Mouse (Mus musculus): Measurements from ENCODE around the gene Grin2b. TPM values are rescaled to one million over a fixed set of nuclear protein-coding genes. Genes with fewer than 3 reads are reported as not detected.

Grin2b gene
- polyA plus RNA-seq, 1 experiment from 2014 or later: 0.31 TPM

DNA sequence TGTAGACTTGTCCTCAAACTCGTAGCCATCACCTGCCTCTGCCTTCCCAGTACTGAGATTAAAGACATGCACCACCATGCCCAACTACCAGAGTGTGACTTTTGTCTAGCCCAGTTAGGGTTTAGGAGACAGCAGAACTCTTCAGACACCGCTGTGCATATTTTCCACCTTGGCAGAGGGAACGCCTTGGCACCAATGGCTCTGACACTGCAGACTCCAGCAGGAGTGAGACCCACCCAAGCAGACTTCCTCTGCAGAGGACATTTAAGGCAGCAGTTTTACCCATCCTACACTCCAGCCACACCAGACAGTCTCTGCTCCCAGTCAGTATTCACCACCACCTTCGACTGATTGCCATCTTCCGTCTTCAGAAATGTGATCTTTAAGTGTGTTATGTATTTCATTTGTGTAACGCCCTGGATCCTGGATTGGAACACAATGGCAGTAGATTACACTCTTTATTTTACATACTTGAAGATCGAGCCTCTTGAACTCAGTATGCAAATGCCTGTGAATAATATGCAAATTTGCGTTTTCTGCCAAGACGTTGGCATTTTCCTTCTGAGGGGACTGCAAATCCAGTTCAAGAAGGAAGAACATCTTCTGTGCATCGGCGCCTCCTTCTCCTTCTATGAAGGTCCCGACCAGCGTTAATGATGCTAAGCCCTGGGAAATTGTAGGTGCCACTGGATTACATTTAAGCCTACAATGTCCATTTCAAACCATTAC, 100.8 kb downstream of the Grin2b start:
- H3K27me3 ChIP-seq (ENCODE audit: poor library complexity, severe bottlenecking): no peaks in the 10 kb centered on the region
- H3K27ac ChIP-seq: no peak overlapping the region
- no peaks in the 10 kb centered on the region for H3K4me1 ChIP-seq
- no peak for DNase-seq (ENCODE audit: extremely low spot score, low spot score)
- H3K36me3 ChIP-seq (replicated peaks): no peaks in the 10 kb centered on the region
- whole genome bisulfite sequencing: 89% methylated on average over 13 of the region's 13 CpGs
- H3K4me3 ChIP-seq: no peak overlapping the region
- no peaks in the 10 kb centered on the region for H3K9me3 ChIP-seq

DNA sequence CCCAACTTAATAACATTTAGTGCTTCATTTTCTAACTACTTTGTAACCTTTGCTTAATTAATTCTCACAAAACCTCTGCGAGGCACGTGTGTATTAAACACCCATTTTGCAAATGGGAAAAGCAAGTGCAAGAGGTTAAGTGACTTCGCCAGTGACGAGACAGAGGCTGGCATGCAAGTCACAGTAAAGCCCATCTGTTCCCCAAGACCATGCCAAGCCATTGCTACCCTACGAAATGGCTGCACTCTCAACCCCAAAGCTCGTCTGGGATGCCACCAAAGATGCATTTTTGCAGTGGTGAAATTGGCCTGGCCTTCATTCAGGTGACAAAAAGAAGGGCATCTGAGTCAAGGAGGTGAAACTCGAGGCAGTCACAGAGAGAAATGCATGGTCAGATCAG, 103.2 kb downstream of the Grin2b start:
- Histone ChIP-seq H3K9me3 (no peaks in the 10 kb centered on the region), H3K36me3 (replicated peaks) (no peaks in the 10 kb centered on the region), H3K27me3 (ENCODE audit: poor library complexity, severe bottlenecking) (no peaks in the 10 kb centered on the region), H3K27ac (no peak overlapping the region), H3K4me3 (no peak overlapping the region), H3K4me1 (no peaks in the 10 kb centered on the region)
- no peak for DNase-seq (ENCODE audit: extremely low spot score, low spot score)
- WGBS: 87% methylated on average over 7 of the region's 7 CpGs

DNA sequence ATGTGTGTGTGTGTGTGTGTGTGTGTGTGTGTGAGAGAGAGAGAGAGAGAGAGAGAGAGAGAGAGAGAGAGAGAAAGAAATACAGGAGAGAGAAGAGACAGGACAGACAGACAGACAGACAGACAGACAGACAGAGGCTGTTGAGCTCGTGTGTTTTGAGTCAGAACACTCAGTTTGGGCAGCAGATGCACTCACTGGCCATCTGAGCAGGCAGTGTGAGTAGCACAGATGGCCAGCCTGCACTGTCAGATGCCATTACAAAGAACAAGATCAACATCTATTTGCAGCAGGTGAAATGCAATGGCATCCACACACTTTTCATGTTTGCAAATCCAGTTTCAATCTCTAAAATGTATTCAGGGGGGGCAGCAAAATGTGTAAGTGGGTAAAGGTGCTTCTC, 120.0 kb downstream of the Grin2b start:
- Histone ChIP-seq H3K27me3 (ENCODE audit: poor library complexity, severe bottlenecking) (no peaks in the 10 kb centered on the region), H3K9me3 (no peaks in the 10 kb centered on the region), H3K36me3 (replicated peaks) (no peaks in the 10 kb centered on the region), H3K4me1 (no peaks in the 10 kb centered on the region), H3K4me3 (no peak overlapping the region), H3K27ac (no peak overlapping the region)
- DNase-seq (ENCODE audit: extremely low spot score, low spot score): no peak
- WGBS: 52% methylated on average over 1 of the region's 1 CpGs

DNA sequence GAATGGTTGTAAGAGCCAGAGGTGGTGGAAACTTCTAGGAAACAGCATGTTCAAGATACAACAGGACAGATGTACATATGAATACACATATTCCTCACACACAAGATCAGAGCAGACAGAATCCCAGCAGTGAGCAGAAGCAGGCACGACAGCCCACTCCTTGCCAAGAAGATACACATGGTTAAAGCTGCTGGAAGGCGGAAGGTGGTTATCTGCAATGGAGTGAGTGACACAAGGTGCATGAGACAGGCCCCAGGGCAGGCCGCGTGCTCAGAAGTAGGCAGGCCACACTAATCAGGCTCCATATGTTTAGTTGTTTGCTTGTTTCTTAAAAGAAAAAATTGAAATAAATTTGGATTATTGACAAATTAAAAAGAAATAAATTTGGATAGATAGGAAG, 123.0 kb downstream of the Grin2b start:
- no peak overlapping the region for H3K4me3 ChIP-seq
- H3K27ac ChIP-seq: no peak overlapping the region
- H3K36me3 ChIP-seq (replicated peaks): no peaks in the 10 kb centered on the region
- 86% methylated on average over 4 of the region's 4 CpGs for WGBS
- no peaks in the 10 kb centered on the region for H3K9me3 ChIP-seq
- H3K27me3 ChIP-seq (ENCODE audit: poor library complexity, severe bottlenecking): no peaks in the 10 kb centered on the region
- no peak for DNase-seq (ENCODE audit: extremely low spot score, low spot score)
- no peaks in the 10 kb centered on the region for H3K4me1 ChIP-seq

DNA sequence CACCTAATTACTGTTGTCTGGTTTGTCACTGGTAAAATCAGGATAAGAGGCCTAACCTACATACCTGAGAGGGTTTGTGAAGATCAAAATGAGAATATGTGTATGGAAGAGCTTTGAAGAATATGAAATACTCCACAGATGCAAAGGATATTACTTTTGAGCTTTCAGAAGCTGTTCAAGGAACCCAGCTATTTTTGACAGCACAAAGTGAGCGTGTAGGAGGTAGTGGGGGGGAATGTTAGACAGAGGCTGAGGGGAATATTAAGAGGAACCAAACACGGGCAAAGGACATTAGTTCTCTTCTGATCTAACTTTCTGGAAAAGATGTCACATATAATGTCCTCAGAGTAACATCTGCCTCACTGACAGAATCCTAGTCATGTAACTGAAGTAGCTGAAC, 125.2 kb downstream of the Grin2b start:
- H3K4me3 ChIP-seq: no peak overlapping the region
- H3K27me3 ChIP-seq (ENCODE audit: poor library complexity, severe bottlenecking): no peaks in the 10 kb centered on the region
- DNase-seq (ENCODE audit: extremely low spot score, low spot score): no peak
- no peaks in the 10 kb centered on the region for H3K9me3 ChIP-seq
- no peaks in the 10 kb centered on the region for H3K36me3 ChIP-seq (replicated peaks)
- H3K27ac ChIP-seq: no peak overlapping the region
- no peaks in the 10 kb centered on the region for H3K4me1 ChIP-seq
- 88% methylated on average over 2 of the region's 2 CpGs for WGBS

DNA sequence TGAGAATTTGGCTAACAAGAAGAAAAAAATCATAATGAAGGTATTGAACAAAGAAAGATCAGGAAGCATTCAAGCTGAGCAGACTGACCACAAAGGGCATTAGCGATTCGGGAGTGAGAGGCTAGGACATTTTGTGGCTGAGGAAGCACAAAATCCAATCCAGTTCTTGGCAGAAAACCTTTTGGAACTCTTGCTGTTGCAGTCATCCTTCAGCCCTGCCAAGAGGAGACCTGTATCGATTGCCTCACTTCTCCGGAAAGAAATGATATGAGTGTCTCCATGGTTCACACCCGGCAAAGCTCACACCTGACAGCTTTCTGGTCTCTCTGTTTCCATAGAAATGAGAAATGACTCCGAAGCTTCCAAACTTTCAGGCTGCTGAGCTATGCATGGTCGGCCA, 127.2 kb downstream of the Grin2b start:
- DNase-seq (ENCODE audit: extremely low spot score, low spot score): no peak
- no peak overlapping the region for H3K4me3 ChIP-seq
- H3K36me3 ChIP-seq (replicated peaks): no peaks in the 10 kb centered on the region
- no peaks in the 10 kb centered on the region for H3K4me1 ChIP-seq
- no peaks in the 10 kb centered on the region for H3K9me3 ChIP-seq
- 82% methylated on average over 7 of the region's 7 CpGs for WGBS
- no peaks in the 10 kb centered on the region for H3K27me3 ChIP-seq (ENCODE audit: poor library complexity, severe bottlenecking)
- no peak overlapping the region for H3K27ac ChIP-seq

DNA sequence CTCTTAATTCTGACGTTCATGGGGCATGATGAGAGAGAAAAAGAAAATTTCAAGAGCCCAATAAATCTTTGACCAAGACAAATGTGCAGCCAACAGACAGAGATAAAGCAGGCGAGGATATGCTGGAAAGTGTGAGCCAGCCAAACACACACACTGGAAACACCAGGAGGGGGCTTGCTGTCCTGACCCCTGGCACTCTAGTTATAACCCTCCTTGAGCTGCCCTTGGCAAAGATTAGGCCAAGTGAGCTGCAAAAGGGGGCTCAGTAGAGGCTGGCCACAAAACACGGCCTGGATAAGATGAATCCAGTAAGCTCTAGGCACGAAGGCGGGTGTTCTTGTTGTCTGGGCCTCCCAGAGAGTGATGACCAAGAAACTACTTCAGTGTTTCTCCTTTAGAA, 128.8 kb downstream of the Grin2b start:
- H3K9me3 ChIP-seq: no peaks in the 10 kb centered on the region
- H3K4me1 ChIP-seq: no peaks in the 10 kb centered on the region
- WGBS: 87% methylated on average over 5 of the region's 5 CpGs
- H3K36me3 ChIP-seq (replicated peaks): no peaks in the 10 kb centered on the region
- DNase-seq (ENCODE audit: extremely low spot score, low spot score): no peak
- no peaks in the 10 kb centered on the region for H3K27me3 ChIP-seq (ENCODE audit: poor library complexity, severe bottlenecking)
- H3K4me3 ChIP-seq: no peak overlapping the region
- no peak overlapping the region for H3K27ac ChIP-seq

DNA sequence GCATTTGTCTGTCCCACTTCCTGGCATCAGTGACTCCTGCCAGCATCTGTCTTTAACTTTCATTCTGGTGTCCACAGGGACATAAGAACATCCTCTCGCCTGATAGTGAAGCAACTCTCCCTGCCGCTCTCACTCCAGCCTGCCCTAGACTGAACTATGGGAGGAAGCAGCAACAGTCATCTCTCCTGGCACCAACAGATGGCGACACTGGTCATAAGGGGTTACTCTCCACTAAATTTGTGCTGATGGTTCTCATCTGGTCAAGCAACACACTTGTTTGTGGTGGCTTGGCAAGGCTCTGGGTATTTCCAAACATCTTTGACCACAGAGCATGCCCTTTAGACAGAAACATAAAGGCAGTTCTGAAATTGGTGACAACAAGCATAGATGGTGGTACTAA, 130.9 kb downstream of the Grin2b start:
- DNase-seq (ENCODE audit: extremely low spot score, low spot score): no peak

DNA sequence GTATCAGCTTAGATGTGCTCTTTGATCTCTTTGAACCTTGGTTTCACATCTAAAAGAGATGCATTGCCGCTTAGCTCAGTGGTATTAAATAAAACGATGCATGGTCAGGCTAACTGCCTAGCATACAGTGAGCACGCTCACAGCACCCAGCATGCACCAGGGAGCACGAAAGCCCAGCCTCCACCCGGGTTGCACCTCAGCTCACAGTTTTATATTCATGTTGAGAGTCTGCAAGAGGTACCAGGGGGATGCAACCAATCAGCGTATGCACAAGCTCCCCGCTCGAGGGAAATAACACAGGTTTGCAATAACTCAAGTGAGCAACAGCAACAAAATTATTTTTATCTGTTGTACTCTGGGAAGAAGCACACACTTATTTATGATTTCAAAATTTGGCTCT, 131.5 kb downstream of the Grin2b start:
- Histone ChIP-seq H3K4me1 (no peaks in the 10 kb centered on the region), H3K9me3 (no peaks in the 10 kb centered on the region), H3K27ac (no peak overlapping the region), H3K27me3 (ENCODE audit: poor library complexity, severe bottlenecking) (no peaks in the 10 kb centered on the region), H3K36me3 (replicated peaks) (no peaks in the 10 kb centered on the region), H3K4me3 (no peak overlapping the region)
- WGBS: 92% methylated on average over 8 of the region's 8 CpGs
- no peak for DNase-seq (ENCODE audit: extremely low spot score, low spot score)

More for the DNA sequence above, 130.9 kb downstream of the Grin2b start:
- Histone ChIP-seq H3K36me3 (replicated peaks) (no peaks in the 10 kb centered on the region), H3K27ac (no peak overlapping the region), H3K9me3 (no peaks in the 10 kb centered on the region), H3K27me3 (ENCODE audit: poor library complexity, severe bottlenecking) (no peaks in the 10 kb centered on the region), H3K4me1 (no peaks in the 10 kb centered on the region), H3K4me3 (no peak overlapping the region)
- 78% methylated on average over 3 of the region's 3 CpGs for WGBS

DNA sequence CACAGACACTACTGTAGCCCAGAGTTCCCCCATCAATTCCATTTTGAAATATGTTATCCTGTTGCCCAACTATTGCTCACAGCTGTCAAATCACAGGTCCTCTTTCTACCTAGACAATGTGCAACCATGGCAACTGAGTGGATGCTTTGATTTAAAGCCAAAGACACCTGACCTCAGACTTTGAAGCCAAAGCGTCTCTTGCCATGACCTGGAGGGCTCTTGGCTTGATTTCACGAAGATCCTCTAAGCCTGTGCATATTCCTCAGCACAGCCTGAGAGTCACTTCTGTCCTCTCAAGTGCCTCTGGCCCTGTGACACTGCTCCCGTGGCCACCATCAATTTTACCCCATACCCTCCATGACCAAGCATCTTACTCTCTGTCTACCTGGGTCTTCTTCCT, 132.4 kb downstream of the Grin2b start:
- DNase-seq (ENCODE audit: extremely low spot score, low spot score): no peak
- Histone ChIP-seq H3K4me1 (no peaks in the 10 kb centered on the region), H3K9me3 (no peaks in the 10 kb centered on the region), H3K27ac (no peak overlapping the region), H3K27me3 (ENCODE audit: poor library complexity, severe bottlenecking) (no peaks in the 10 kb centered on the region), H3K4me3 (no peak overlapping the region), H3K36me3 (replicated peaks) (no peaks in the 10 kb centered on the region)
- 90% methylated on average over 3 of the region's 3 CpGs for WGBS

DNA sequence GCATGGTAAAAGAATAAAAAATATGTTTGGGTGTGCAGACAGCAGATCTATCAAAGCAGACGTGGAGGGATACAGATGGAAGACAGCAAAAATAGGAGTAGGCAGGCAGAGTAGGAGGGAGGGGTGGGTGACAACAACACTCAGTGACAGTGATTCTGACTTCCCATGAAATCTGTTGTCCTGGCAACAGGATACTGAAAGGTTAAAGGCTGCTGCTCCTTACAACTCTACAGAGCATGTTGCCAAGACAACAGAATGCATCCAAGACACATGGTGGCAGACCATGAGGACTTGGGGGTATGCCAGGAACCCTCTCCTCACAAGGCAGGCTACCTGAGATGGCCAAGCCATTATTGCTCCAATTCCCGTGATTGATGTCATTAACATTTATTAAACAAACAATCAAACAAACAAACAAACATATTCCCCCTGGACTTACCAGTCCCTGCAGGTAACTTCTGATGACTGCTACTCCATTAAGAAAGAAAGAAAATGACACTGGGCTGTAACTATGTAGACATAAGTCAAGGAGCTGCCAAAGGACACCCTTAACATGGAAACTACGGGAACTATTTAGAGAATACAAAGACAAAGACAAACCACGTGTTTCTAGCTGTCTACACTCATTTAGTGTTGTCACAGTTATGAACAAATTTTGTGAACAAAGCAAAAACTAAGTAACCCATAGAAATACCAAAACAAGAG, 143.9 kb downstream of the Grin2b start:
- Histone ChIP-seq H3K9me3 (no peaks in the 10 kb centered on the region; the same call in 1 of the 2 replicates), H3K27ac (no peak overlapping the region), H3K4me1 (no peaks in the 10 kb centered on the region), H3K4me3 (no peak overlapping the region), H3K27me3 (ENCODE audit: poor library complexity, severe bottlenecking) (no peaks in the 10 kb centered on the region), H3K36me3 (replicated peaks) (no peaks in the 10 kb centered on the region)
- no peak for DNase-seq (ENCODE audit: extremely low spot score, low spot score)
- WGBS: 82% methylated on average over 4 of the region's 4 CpGs

DNA sequence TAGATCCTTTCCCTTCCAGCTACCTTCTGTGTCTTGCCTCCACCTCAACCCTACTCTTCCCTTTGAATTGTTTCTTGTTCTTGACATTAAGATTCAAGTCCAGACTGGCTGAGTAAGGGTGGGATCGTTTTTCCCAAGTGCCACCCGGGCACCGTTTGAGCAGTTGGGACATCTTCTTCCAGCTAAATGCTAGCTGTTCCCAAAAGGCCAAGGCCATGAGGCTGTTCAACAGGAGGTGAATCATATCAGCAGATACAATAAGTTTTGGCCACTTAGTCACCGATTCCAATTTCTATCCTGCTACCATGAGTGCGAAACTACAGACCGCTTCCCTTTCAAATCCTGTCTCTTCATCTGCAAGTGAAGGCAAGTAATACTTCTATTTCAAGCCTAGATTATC, 146.4 kb downstream of the Grin2b start:
- H3K4me3 ChIP-seq: no peak overlapping the region
- 91% methylated on average over 6 of the region's 6 CpGs for WGBS
- no peaks in the 10 kb centered on the region for H3K4me1 ChIP-seq
- no peaks in the 10 kb centered on the region for H3K27me3 ChIP-seq (ENCODE audit: poor library complexity, severe bottlenecking)
- no peak overlapping the region for H3K27ac ChIP-seq
- H3K9me3 ChIP-seq: no peaks in the 10 kb centered on the region; the same call in 1 of the 2 replicates
- no peak for DNase-seq (ENCODE audit: extremely low spot score, low spot score)
- H3K36me3 ChIP-seq (replicated peaks): no peaks in the 10 kb centered on the region

DNA sequence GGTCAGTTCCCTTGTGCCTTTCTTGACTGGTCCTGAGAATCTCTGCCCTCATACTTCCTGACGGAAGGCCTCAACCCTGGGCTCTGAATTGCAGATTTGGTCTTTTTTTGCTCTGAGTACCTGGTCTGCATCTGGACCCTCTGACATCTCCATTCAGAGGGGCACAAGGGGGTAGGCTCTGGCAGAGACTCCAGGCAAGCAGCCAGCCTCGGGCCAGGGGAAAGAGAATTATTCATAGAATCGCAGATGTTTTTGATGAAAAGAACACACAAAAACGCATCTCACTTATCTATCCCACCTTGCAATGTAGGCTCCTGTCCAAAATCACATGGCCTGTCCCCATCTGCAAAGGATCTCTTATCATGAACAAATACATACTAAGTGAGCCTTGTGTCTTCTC, 147.5 kb downstream of the Grin2b start:
- H3K27me3 ChIP-seq (ENCODE audit: poor library complexity, severe bottlenecking): no peaks in the 10 kb centered on the region

More for the DNA sequence above, 147.5 kb downstream of the Grin2b start:
- Histone ChIP-seq H3K9me3 (no peaks in the 10 kb centered on the region; the same call in 1 of the 2 replicates), H3K36me3 (replicated peaks) (no peaks in the 10 kb centered on the region), H3K4me3 (no peak overlapping the region), H3K4me1 (no peaks in the 10 kb centered on the region), H3K27ac (no peak overlapping the region)
- no peak for DNase-seq (ENCODE audit: extremely low spot score, low spot score)
- WGBS: 83% methylated on average over 4 of the region's 4 CpGs

Data from forebrain, embryonic 10.5 days (tissue).